Mouse (Mus musculus) testis, adult 2 months (tissue): ENCODE results near the gene Opcml.

ENCODE experiments used
- CTCF ChIP-seq: fragments of 200-500 bp; IDR thresholded peaks from 2 replicates; pipeline ENCODE4 v1.5.1; 2012; ENCODE audit warnings: low read depth, mild to moderate bottlenecking, inconsistent platforms, low read length, moderate library complexity; ENCODE audit not compliant: control insufficient read depth, insufficient read depth, insufficient replicate concordance
- POLR2A ChIP-seq: fragments of 200-500 bp; IDR thresholded peaks from 2 replicates; pipeline ENCODE4 v1.6.1; 2012; ENCODE audit warnings: low read depth, mild to moderate bottlenecking, inconsistent platforms, low read length, moderate library complexity; ENCODE audit not compliant: control insufficient read depth

DNA sequence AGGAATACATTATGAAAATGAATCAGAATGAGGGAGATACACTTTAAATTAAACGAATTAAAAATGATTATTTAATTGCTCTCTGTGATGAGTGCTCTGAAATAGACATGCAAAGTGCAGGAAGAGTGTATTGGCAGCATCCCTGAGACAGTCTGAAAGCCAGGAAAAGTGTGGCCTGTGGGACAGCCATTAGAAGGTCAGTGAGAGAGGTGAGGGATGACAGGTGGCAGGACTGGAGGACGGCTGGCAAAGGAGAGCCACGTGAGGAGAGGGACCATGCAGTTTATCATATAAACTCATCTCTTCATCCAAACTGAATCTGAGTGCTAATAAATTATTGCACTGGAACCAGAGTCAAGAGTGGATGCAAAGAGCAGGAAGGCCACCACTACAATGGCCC lies 796.7 kb downstream of the Opcml start:
- no peak for TF ChIP-seq CTCF
- no peak for TF ChIP-seq POLR2A
